Mouse (Mus musculus) large intestine, adult 2 months (tissue): Measurements from ENCODE around the gene Srsf3. TPM values are rescaled to one million over a fixed set of nuclear protein-coding genes. Genes with fewer than 3 reads are reported as not detected.

ENCODE experiments used
- DNase-seq: peaks from one replicate; pipeline ENCODE4 v3.0.0-alpha.2; 2012; ENCODE audit warnings: low read depth, low spot score
- WGBS: fragments of 180-500 bp; shearing (Covaris S2); methylation state at CpG from one replicate; pipeline ENCODE4 v1.1.7; 2018; 5-methylcytosine and 5-hydroxymethylcytosine counted together
- polyA plus RNA-seq: library from polyadenylated mRNA; depleted of rRNA; stranded (reverse); fragments of >200 nt; gene quantifications from 2 replicates; pipeline ENCODE4 v1.2.3, GENCODE M21; 2012

The Srsf3 gene
- polyA plus RNA-seq, 1 experiment: 65.1 TPM

DNA sequence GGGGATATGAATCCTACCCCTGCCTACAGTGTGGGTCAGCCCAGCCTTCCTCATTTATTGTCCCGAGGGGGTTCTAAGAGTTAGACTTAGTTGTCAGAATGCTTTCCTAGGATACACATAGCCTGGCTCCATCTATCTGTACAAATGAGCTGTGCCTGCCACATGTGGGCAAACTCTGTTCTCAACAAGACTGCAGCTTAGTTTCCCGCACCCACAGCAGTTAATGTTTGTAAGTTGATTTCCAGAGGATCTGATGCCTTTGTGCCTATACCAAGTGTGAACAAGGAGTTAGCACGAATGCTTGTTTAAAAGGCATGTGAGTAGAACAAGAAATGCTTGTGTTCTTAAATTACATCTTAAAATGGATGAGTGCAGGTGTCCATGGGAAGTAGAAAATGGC lies 11.2 kb downstream of the Srsf3 start:
- WGBS: 74% methylated on average over 3 of the region's 3 CpGs

DNA sequence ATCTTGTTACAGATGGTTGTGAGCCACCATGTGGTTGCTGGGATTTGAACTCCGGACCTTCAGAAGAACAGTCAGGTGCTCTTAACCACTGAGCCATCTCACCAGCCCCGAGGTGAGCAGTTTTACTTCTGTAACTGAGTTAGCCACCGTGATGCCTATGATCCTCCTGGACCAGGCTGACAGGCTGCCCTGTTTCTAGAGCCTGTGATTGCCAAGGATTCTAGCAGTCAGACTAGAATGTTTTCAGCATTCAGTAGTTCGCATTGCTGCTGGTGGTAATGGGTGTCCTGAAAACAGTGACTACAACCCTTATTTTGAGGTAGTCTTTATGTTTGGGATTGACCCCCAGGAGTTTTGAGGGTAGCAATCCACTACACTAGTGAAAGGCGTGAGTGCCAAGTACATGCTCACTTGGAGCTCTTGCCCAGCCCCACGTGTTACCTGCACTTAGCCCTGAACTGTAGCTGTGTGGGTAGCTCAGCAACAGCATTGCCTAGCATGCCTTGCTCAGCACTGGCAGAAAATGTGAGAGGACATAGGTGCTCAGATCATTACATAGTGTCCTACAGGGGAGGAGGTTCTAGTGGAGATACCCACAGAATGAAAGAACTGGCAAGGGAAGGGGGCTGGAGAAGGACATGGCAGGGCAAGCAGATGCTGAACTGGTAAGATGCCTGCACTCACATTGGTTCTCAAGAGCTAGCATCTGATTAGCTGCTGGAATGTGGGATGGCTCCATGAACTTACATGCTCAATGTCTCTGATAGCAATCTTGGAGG lies 11.9 kb downstream of the Srsf3 start:
- WGBS: 70% methylated on average over 6 of the region's 6 CpGs
- DNase-seq: no peak

More for the DNA sequence above, 11.2 kb downstream of the Srsf3 start:
- DNase-seq: no peak

DNA sequence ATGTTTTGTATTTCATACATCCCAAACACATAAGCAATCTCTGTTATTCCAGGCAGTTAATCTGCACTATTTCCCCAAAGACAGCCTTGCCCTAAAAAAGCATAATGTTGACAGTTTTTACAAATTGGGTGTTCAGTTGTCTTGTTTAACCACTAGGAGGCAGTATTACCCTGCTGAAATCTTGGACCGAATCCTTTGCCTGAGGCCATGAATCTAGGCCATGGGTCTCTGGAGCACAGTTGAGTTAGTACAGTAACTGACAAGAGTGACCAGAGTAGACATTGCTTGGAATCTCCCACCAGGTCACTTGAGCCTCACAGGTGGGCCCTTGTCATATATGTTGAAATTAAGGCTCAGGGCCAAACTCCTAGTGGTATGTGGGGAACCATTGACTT lies 12.5 kb downstream of the Srsf3 start:
- DNase-seq: no peak

DNA sequence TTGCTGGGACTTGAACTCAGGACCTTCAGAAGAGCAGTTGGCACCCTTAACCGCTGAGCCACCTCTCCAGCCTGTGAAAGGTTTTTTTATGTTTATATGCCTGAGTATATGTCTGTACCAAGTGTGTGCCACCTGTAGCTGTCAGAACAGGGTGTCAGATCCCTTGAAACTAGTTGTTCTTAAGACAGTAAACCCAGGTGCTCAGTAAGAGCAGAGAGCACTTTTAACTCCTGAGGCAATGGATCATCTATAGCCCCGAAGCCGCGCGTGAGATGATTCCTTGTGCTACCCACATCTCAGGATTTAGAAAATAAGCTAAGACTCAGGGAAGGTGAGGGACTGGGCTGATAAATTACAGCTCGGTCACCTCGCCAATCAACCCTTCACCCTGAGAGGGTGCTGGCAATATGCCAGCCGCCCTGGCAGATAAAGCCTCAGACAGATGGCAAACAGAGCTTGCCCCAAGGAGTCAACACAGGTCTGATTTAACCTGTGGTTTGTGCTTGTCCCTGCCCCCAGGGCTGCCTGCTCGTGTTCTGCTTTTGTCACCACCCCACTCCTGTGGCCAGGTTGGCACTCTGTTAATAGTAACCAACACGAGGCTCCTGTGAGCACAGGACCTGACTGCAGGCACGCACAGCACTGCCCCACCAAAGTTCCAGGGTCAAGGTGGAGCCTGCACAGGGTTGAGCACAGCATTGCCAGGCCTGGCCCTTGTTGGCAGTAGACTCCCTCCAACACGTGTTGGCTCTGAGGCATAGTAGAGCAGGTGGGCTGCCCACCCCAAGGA lies 13.5 kb downstream of the Srsf3 start:
- WGBS: 30% methylated on average over 12 of the region's 12 CpGs
- DNase-seq: no peak

More for the DNA sequence above, 12.5 kb downstream of the Srsf3 start:
- 36% methylated on average over 1 of the region's 1 CpGs for WGBS

DNA sequence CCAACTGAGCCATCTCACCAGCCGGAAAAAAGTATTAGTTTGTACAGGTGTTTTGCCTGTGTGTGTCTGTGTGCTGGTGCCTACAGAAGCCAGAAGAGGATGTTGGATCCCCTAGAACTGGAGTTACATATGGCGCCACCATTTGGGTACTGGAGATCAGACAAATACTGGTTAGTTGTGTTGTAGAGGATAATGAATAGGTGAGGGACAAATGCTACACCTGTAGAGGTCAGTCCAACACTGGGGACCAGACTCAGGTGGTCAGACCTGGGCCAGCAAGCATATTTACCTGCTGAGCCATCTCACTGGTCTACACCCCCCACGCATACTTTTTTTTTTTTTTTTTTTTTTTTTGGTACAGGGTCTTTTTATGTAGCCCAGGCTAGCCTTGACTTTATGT lies 14.4 kb downstream of the Srsf3 start:
- WGBS: 79% methylated on average over 3 of the region's 3 CpGs
- no peak for DNase-seq

DNA sequence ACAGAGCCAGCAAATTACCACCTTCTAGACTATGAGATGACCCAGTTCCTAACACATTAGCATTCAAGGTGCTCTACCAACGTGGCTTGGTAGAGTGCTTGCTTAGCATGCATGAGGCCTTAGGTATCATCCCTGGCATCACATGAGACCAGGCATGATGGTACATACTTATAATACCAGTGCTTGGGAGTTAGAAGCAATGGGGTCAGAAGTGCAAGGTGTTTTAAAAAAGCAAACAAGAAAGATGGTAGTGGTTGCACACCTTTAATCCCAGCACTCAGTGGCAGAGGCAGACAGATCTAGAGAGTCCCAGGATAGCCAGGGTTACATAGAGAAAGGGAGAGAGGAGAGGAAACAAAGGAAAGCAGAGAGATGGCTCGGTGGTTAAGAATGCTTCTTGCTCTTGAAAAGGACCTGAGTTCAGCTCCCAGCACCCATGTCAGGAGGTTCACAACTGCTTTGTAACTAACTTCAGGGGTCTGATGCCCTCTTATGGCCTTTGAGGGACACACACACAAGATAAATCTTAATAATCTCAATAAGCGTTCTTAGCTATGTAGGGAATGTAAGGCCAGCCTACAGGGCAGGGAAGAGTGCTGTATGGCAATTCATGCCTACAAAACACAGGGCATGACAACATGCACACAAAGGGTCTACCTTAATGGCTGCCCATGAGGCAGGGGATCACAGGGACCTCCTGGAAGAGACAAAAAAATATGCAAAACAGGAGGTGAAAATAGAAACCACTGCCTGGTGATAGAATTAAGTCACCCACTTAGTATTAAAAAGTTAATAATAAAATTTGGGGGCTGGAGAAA lies 15.5 kb downstream of the Srsf3 start:
- WGBS: 75% methylated on average over 3 of the region's 3 CpGs
- no peak for DNase-seq

DNA sequence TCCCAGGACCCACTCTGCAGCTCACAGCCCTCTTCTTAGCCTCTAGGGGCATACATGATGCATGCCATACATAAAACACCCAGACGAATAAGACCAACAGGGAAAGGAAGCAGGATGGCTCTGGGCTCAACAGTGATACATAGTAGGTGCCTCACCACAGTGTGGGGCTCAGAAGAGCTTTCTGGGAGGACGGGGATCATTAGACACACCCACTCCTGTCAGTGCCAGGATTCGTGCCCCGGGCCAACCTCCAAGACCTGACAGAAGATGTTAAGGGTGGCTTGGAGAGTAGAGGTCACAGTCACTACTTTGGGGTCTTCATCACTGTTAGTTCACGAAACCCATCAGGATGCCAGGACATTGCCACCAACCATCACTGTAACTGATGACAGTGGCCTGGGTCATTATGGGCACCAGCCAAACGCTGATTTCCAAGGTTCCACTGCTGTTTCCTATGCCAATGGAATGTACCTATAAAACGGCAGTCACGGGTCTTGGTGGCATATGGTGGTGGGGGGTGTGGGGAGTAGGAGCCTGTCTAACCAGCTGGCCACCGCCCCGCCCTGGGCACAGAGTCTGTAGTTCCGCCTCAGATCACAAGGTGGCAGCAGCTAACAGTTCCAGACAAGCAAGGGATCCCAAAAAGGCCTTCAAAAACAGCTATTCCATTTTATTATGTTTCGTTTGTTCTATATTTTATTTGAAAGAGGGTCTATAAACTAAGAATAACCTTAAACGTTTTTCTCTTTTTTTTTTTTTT lies 16.5 kb downstream of the Srsf3 start:
- WGBS: 9% methylated on average over 13 of the region's 13 CpGs
- DNase-seq: no peak

DNA sequence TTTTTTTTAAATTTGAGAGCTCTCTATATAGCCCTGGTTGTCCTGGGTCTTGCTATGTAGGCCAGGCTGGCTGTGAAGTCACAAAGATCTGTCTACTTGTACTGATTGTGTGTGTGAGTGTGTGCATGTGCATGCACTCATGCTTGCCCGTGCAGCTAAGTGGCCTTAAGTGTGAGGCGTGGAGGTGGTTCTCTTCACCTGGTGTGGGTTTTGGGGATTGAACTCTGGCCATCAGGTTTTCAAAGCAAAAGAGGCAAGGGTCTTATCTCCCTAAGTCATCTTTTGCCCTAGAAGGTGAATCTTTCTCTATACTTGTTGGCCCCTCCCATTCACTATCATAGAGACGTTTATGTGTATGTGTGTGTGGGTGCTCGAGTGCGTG lies 17.1 kb downstream of the Srsf3 start:
- no peak for DNase-seq
- WGBS: 34% methylated on average over 5 of the region's 5 CpGs

DNA sequence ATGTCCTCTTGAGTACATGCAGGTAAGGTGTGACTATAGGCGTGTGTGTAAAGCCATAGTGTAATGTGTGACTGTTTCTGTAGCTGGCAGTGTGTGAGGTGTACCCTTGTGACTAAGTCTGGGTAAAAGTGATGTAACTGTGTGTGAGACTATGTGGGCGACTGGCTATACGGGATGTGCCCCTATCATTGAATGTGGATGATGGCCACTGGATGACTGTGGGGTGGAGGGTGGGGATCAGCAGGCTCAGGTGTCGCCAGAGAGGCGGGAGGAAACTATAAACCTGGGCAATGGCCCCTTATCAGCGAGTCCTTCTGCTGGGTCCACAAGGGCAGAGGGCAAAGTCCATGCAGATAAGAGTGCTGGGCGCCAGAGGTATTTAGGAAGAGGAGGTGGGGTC lies 17.5 kb downstream of the Srsf3 start:
- DNase-seq: no peak
- 25% methylated on average over 7 of the region's 7 CpGs for WGBS

DNA sequence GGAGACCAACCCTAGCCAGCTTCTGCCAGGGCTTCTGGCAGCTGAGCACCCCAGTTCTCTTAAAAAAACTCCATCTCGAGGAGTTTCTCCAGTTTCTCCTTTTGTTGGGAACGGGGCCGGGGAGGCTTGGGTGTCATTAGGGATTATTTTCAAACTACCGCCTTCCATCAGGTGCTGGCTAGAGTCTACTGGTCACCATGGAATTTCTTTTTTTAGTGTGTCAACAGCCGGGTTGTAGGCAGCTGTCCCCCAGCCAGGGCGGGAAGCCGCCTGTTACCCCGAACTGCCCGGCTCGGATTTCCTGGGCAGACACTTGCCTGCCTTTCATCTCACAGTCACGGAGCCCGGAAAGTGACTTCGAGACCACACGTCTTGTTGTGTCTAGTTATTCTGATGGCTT lies 18.4 kb downstream of the Srsf3 start:
- DNase-seq: no peak

DNA sequence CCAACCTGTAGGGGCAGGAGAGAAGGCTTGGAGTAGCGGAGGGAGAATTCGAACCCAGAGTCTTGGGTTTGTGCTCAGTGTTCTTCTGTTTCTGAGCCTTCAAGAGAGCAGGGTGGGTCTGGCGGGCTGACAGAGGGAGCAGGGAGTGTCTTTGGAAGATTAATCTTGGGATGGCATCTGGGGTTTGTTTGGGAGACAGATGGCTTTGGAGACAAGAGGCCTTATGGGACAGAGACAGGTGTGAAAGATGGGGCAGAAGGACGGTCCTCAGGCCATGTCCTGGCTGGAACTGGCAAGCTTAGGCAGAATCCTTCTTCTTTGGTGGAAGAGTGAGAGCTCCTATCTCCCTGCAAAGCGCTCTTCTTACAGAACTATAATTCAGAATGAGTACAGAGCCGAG lies 20.6 kb downstream of the Srsf3 start:
- DNase-seq: no peak

More for the DNA sequence above, 18.4 kb downstream of the Srsf3 start:
- 20% methylated on average over 14 of the region's 14 CpGs for WGBS

DNA sequence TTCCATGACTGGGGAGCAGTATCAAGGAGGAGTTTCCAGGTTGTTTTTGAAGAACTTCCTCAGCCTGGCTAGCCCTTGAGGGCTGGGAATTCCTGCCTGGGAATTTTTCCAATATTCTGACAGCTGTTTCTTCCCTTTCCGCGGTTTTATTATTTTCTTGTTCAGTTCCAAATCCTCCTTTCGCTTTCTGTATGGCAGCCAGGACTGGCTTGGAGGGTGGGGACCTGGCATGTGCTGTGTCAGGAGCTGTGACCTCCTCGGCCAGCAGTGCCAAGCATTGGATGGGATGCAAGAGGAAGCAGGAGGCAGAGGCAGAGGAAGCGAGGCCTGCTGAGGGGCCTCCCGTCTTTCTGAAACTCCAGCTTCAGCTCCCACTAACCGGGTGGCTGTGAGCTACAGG lies 21.4 kb downstream of the Srsf3 start:
- no peak for DNase-seq
- WGBS: 6% methylated on average over 7 of the region's 7 CpGs

More for the DNA sequence above, 20.6 kb downstream of the Srsf3 start:
- 88% methylated on average over 6 of the region's 6 CpGs for WGBS

DNA sequence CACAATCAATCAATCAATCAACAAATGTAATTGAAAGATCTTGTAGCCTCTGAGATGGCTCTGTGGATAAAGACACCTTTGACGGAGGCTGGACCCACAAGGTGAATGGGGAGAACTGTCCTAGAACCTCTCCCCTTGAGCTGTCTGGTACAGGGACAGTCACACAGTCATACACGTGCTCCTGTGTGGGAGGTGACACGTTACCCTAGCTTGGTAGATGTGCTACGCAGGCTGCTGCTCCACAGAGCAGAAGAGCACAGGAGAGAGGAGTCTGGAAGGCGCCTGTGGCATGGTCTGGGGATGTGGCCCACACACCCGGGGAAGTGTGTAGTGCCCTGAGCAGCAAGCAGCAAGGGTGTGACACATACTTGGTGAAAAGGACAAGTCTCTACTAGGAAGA lies 22.0 kb downstream of the Srsf3 start:
- no peak for DNase-seq
- 62% methylated on average over 6 of the region's 6 CpGs for WGBS

DNA sequence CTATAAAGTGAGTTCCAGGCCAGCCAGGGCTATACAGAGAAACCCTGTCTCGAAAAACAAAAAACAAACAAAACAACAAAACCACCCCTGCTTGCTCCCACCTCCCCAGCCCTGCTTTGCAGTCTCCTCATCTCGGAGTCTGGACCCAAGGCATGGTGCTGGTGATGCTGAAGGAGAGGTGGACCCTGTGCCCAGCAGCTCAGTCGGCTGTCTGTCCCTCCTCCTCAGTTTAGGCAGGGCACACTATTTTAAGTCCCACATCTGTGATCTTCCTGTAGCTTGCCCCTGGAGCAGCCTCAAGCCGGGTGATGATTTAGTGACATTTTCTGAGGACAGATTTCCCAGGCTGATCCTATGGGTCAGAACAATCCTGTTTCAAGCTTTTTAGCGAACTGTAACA lies 23.2 kb downstream of the Srsf3 start:
- WGBS: 83% methylated on average over 5 of the region's 5 CpGs
- no peak for DNase-seq

DNA sequence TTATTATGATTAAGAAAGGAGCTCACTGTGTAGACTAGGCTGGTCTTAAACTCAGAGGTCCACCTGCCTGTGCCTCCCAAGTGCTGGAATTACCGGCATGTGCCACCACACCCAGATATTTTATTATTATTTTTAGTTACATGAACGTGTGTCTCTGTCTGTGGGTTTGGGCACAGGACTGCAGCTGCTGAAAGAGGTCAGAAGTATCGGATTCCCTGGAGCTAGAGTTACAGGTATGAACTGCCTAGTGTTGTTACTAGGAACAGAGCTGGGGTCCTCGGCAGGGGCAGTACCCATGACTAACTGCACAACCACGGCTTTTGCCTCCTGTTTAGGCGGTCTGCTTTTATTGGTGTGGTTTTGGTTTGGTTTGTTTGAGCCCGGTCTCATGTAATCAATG lies 23.8 kb downstream of the Srsf3 start:
- DNase-seq: no peak
- WGBS: 20% methylated on average over 7 of the region's 7 CpGs

DNA sequence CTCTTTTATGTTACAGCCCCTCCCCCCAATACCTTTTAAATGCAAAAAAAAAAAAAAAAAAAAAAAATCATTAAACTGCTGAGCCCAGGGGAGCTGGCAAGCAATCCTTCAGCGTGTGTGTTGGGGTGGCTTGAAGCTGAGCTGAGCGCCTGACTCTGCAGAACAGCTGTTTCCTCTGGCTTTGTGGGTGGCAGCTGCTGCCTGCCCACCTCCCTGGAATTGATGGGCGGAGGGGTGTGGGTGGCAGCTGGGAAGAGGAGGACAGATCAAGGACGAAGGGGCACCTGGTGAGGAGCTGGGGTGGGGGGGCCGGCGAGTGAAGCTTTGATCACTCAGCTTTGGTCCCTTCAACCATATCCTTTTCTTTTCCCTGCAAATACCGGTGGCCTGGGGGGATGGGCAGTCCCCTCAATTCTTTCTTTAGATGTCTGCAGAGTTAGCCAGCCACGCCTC lies 24.3 kb downstream of the Srsf3 start:
- 47% methylated on average over 8 of the region's 8 CpGs for WGBS
- no peak for DNase-seq

DNA sequence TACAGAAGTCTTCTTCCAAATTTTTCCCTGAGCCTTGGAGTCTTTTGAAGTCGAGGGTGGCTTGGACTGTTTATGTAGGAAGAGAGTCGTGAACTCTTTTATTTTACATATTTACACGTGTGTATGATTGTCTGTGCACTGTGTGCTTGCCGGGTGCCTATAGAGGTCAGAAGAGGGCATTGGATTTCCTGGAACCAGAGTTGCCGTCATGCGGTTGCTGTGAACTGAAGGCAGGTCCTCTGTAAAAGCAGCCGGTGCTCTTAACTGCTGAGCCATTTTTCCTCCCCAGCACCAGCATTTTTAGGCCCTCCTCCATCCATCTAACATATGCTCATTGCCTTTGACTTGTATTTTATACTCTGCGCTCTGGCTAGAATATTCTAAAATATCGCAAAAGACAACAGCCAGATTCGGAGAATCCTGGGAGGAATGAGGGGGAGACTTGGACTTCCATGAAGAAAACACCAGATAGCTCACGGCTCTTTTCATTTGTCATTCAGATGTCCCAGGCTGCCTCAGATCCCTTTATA lies 25.0 kb downstream of the Srsf3 start:
- 68% methylated on average over 11 of the region's 11 CpGs for WGBS
- no peak for DNase-seq

DNA sequence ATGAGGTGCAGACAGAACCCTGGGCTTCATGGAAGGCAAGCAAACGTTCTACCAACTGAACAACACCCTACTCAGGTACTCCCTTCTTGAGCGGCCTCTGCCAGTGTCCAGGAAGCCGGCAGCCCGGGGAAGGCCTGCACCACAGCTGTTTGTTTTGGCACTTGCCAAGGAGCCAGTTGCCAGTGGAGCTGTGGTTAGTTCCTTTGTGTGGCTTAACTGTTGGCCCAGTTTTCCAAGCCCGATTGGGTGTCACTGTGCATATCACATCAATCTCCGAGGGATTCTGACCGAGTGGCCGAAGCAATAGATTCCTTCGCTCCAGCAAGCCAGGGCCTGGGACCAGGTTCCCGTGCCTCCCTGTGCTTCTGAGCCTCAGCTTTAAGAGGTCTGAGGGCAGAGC lies 25.5 kb downstream of the Srsf3 start:
- DNase-seq: no peak
- 20% methylated on average over 10 of the region's 10 CpGs for WGBS

DNA sequence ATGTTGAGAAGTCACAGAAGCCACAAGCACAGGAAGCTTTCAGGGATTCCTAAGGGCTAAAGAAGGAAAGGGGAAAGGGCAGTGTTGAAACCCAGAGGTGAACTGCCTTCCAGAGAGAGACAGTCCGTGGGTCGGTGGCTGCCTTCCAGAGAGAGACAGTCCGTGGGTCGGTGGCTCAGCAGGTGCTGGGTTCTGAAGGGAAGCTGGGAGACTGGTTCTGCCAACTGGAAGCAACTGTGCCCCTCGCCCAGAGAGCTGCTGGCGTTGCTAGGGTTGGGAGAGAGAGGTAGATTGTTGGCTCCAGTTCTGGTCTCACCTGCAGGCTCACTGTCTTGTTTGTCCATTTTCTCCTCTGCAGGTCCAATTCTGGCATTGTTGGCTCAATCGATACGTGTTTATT lies 26.1 kb downstream of the Srsf3 start:
- 39% methylated on average over 8 of the region's 8 CpGs for WGBS
- no peak for DNase-seq
